Mouse (Mus musculus) urinary bladder, postnatal 36 days (tissue): ENCODE results near the gene Lgmn.

ENCODE experiments used
- DNase-seq, 2 experiments: peaks; one replicate each; pipeline ENCODE4 v3.0.0; 2022; ENCODE audit warnings: low spot score in 2 of 2, mixed read lengths in 1 of 2

Lgmn gene

DNA sequence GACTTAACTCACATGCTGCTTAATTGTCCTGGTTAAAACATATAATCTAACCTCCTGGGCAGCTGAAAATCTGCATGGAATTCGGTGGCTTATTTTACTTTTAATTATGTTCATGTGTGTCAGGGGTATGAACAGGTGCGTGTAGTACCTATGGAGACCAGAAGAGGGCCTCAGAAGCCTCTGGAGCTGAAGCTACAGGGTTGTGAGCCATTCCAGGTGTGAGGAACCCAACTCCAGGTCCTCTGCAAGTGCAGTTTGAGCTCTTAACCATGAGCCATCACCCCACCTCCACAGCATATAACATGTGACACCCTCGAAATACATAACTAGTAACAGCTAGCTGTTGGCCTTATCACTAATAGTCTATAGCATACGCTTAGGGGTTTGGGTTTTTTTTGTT is 47.6 kb downstream of the Lgmn start:
- DNase-seq: no peak

- no peak for DNase-seq
Observed at GRCm38 (mm10) chr12:102391109-102391508, 48.5 kb downstream of the Lgmn start.

GRCm38 (mm10) chr12:102390042-102390441 is 49.6 kb downstream of the Lgmn start:
- DNase-seq: no peak

GRCm38 (mm10) chr12:102387219-102387917 is 52.2 kb downstream of the Lgmn start:
- DNase-seq: peak; percentile 73 to 80

GRCm38 (mm10) chr12:102384819-102385218 is 54.8 kb downstream of the Lgmn start:
- peak in 1 of 2 experiments; percentile 15 for DNase-seq

GRCm38 (mm10) chr12:102383288-102383687 is 56.3 kb downstream of the Lgmn start:
- DNase-seq: no peak

DNA sequence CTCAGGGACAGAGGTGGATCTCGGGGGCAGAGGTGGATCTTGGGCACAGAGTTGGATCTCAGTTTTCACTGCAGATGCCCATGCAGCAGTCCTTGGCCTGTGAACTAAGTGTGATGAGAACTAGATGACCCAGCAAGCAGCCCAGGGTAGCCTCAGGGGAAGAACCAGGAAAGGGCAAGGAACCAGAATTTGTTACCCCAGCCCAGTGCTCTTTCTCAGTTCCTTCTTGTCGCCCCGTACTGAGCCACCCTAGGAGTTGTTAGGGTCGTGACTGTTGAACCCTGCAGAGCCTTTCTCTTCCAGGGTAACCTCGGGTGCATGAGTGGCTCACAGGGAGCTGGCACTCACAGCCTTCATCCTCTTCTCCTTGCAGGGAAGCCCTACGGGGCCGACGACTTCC is 57.4 kb downstream of the Lgmn start:
- no peak for DNase-seq

DNA sequence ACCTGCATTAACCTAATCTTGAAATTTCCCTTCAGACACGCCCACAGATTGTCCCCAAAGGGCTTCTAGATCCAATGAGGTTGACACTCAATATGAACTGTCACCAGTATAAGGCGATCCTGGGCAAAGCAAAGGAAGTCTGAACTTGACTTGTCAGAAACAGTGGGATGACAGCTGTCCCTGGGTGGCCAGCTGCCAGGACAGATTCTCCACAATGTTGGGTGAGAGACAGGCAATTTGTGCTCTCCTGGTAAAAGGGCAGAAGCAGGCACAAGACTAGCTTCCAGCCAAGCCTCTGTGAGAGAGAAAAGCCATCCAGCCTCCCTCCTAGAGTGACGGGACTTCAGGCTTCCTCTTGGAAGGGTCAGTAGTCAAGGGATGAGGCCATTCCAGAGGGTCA is 67.3 kb downstream of the Lgmn start:
- DNase-seq: no peak

DNA sequence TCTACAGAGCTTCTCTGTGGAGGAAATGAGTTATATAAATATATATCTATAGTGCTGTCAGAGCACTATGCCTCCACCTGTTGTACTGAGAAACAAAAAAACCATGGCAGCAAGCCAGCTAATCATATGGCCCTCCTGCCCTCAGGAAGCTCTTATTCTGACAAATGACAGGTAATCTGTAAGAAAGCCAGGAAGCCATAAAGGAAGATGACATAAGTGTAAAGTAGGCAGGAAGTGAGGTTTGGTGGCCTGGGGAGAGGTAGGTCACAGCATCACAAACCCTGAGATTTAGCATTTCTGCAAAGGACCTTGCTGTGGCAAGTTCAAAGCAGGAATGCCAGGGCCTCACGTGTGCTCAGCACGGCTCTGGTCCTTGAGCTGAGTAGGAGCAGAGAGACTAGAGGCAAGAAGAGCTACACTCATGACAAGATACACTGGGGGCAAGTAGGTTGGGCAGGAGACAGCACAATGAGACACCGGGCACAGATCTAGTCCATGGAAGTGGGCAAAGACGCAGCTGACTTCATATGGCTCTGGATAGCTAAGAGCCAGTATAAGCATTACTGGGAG is 68.6 kb downstream of the Lgmn start:
- DNase-seq: no peak

DNA sequence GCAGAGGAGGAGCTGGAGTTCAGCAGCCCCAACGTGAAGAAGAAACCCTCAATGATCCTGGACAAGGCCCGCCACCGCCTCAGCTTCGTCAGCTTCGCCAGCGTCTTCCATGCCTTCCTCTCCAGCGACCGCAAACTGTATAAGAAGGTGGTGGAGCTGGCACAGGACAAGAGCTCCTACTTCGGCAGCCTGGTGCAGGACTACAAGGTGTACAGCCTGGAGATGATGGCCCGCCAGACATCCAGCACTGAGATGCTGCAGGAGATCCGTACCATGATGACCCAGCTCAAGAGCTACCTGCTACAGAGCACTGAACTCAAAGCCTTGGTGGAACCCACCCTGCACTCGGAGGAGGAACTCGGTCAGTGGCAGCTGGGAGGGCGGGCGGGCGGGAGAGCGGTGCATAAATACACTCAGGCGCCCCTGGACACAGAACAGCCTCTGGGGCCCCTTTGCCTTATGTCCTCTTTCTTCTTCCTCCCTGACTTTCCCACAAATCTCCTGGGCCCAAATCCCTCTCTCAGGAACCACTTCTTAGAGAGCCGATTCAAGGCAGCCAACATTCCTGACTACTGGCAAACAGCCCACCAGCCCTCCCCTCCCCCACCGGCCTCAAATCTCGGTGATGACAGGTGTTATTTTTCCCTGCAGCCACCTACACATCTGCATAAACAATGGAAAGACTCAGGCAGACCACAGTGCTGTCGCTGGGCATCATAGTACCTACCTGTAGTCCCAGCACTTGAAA is 70.0 kb downstream of the Lgmn start:
- no peak for DNase-seq

DNA sequence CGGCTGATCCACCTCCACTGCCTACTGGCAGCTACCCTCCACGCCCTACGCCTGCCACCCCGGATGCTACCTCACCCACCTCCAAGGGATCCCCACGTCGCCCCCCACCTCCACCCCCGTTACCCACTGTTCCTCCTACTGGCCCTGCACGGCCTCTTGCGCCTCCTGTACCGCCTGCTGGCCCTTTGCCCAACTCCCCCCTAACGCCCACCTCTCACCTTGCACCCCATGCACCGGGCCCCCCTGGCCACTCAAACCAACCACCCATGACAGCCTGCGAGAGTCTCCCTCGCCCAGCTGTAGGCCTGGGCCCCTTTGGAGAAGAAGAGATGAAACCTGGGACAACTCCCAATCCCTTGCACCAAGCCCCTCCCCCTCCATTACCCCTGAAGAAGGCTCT is 71.1 kb downstream of the Lgmn start:
- DNase-seq: no peak

DNA sequence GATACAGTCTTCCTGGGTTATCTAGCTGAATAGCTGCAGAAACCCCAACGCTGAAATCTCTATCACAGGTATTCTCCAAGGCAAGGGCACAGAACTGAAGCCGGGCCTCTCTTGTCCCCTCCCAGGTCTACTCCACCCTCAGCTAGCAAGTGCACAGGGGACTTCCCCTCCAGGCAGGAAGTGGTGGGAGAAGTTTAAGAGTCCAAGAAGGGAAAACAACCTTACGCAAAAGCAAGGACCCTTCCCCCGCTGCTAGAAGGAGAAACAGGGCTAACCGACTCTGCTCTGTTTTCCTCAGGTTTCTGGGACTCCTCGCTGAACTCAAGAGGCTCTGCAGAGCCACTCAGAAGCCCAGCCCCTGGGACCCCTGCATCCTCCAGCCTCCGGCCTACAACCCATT is 71.5 kb downstream of the Lgmn start:
- no peak for DNase-seq

- no peak for DNase-seq
Observed at GRCm38 (mm10) chr12:102367075-102367474, 72.5 kb downstream of the Lgmn start.

DNA sequence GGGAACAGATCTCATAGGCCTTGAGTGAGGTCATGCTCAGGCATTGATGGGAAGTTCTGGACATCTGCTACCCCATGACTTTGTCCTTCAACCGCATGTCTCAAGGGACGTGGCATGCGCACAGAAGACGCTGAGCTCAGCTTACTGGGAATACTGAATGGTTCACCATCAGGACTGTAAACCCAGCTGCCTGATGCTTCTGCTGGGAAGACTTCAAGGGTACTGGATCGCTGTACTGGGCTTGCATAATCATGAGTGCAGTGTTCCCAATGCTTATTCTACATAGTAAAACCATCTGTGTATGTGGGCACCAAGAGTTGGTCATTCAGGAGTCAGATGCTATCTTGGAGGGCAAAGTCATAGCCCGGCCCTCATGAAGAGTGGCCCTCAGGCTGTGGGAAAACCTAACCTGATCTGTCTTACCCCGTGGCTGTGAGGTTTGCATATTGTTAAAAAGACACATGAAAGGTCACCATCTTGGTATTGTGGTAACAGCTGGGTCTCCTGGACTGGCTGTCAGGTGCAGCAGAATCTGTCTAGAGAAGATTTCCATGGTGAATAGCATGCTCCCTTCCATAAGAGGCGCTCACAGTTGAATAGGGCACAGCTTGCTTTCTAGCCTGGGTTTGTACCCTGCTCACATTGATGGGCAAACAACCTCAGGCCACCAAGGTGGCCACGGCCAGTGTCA is 73.3 kb downstream of the Lgmn start:
- no peak for DNase-seq

- no peak for DNase-seq
Observed at GRCm38 (mm10) chr12:102365016-102365415, 74.6 kb downstream of the Lgmn start.

DNA sequence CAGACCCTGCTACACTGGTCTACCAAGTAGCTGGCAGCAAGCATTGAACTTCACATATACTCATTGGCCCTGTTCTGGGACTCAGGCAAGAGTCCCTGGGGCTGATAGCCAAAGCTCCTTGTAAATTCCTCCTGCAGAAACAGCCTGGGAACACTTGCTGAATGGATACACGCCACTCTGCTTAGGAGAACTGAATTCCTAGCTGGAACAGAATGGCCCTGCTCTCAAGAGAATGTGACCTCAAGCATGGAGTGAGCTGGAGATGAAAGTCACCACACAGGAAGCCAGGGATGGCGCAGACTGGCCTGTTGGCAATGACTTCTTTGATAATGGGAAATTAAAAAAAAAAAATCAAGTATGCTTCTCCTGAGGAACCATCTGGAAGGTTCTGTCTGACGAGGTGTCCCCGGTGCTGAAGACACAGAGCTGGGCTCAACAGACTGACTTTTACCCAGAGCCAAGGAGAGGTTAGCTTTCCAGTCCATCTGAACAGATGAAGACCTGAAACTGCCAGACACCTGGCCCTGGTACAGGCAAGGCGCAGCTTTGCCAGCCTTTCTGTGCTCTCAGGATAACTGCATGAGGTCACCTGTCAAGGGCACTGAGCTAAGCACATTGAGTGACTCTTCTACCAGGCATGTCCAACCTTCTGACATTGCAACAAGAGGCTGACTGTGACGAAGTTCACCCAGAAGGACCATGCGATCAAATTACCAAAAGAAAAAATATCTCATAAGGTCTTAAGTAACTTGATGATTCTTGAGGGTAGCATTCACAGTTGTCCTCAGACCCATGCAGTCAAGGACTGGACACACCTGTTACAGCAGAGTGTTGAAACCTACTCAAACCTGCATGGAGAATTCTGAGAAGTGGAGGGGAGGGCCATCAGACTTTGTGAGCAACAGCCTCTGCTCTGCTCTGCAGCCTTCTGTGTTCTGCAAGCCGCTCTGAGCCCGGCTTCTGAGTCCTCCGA is 78.1 kb downstream of the Lgmn start:
- DNase-seq: no peak

- DNase-seq: no peak
Observed at GRCm38 (mm10) chr12:102359390-102359789, 80.2 kb downstream of the Lgmn start.

- DNase-seq: no peak
Observed at GRCm38 (mm10) chr12:102356781-102357180, 82.8 kb downstream of the Lgmn start.

DNA sequence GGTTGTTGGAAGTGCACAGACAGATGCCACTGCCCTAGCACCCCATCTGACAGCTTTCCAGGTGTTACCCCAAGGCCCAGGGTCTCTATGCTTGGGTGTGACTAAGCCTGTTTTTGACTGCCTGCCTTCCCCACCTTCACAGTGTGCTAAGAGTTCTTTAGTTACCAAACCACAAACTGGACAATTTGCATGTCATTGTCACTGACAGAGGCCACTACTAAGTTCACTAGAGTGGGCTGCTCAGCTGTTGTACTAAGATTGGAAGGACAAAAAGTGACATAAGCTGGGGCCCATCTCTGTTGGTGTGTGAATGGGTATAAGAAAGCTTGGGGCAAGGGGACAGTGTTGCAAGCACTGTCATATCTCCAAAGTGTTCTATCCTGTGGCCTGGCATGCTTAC is 83.8 kb downstream of the Lgmn start:
- DNase-seq: no peak

DNA sequence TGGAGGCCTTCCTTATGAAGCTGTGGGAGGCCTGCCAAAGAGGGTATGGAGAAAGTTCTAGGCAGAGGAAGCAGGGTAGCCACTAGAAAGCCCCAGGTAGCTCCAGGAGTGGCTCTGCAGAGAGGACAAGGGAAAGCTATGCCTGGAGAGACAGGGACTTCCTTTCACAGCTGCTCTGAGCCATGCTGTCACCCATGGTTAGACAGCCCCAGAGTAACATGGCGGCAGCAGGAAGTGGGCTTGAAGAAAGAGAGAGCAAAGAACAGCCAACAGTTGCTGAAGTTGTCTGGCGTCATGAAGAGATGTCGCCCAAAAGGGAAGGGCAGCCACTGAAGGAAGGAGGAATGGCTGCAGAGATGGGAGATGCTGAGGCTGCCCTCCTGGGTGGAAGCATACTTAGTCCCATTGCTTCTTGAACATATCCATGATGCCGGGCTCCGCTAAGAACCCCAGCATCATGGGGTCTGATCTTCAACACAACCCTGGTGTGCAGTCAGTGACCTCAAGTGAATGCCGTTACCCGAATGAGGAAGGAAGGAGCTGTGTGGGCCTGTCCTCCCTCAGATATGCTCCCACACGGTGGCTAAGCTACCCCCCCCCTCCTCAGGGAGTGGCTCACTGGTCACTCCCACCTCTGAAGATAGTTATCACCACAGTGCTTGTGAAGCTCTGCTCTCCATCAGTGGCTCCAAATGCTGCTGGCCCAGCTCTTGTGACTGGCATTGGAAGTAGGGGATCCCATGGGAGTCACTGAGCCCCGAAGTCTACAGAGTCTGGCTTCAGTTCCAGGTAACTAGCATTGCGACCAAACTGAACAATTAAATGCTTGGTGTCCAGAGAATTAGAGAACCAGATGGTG is 85.3 kb downstream of the Lgmn start:
- no peak for DNase-seq
